Mouse (Mus musculus): Measurements from ENCODE around the gene Gpatch2. TPM values are rescaled to one million over a fixed set of nuclear protein-coding genes. Genes with fewer than 3 reads are reported as not detected.

Gene Gpatch2
- polyA plus RNA-seq, 1 experiment, result 9.9 TPM

DNA sequence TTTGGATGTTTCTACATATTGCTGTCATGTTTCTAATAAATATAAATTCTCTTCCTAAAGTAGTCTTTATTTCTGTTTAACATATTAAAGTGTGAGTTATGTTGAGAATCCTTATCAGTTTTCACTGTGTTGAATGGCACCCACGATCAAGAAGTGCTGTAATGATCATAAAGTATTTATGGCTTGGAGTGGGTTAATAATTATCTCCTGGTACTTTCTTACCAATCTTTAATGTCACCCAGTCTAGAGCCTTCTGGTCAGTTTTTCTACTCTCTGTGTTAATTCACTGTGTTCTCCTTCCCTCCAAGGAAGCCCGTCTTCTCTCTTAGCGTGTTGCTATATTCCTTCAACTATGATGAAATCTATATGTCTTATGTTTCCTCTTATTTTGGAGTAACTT lies 25.0 kb downstream of the Gpatch2 start:
- H3K4me1 ChIP-seq (ENCODE audit: control insufficient read depth, insufficient read depth, low read length), result no peaks in the 10 kb centered on the region
- DNase-seq, result no peak
- no peak overlapping the region for H3K4me3 ChIP-seq (replicated peaks; ENCODE audit: extremely low read depth, low read depth, low read length)
- TF ChIP-seq POLR2A (IDR thresholded peaks at IDR 0.05; ENCODE audit: borderline replicate concordance, extremely low read depth, low read depth, low read length) (no peak), CTCF (IDR thresholded peaks at IDR 0.05; ENCODE audit: insufficient read depth, low read length) (no peak)
- 91% methylated on average over 3 of the region's 3 CpGs for WGBS

DNA sequence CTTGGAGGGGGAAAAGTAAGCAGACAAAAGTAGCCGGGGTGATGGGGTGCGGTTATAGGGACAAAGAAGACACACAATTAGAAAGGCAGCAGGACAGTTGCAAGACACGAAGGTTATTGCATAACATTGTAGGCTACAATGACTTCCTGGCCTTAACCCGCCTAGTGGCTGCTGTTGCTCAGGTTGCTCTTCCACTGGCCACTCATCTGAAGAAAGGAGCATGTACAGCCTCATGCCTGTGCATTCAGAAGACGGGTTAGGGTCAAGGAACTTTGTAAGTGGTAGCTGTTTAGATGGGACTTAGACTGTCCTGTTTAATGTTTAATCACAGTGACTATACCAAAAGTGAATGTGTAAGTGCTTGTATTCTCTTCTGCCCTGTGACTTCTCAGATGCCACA lies 26.0 kb downstream of the Gpatch2 start:
- Histone ChIP-seq H3K4me3 (replicated peaks; ENCODE audit: extremely low read depth, low read depth, low read length) (no peak overlapping the region), H3K4me1 (ENCODE audit: control insufficient read depth, insufficient read depth, low read length) (no peaks in the 10 kb centered on the region)
- WGBS, result 90% methylated on average over 5 of the region's 5 CpGs
- no peak for DNase-seq
- TF ChIP-seq CTCF (IDR thresholded peaks at IDR 0.05; ENCODE audit: insufficient read depth, low read length), result no peak
- TF ChIP-seq POLR2A (IDR thresholded peaks at IDR 0.05; ENCODE audit: borderline replicate concordance, extremely low read depth, low read depth, low read length), result no peak

DNA sequence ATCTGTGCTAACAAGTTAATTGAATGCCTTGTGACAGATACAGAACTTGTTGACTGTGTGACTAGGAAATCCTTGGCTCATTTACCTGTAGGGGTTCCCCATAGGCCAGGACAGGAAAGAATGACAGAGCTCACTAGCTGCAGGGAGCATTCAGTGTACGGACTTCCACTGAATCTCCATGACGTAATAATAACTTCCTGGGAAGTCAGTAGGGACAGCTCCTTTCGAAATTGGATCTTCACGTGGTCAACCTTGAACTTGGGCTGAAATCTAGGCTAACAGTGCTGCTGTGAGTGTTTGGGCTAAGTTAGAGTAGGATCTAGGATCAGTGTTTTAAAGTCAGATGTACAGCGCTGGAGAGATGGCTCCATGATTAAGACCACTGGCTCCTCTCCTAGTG lies 29.4 kb downstream of the Gpatch2 start:
- DNase-seq, result no peak
- Histone ChIP-seq H3K4me1 (ENCODE audit: control insufficient read depth, insufficient read depth, low read length) (no peaks in the 10 kb centered on the region), H3K4me3 (replicated peaks; ENCODE audit: extremely low read depth, low read depth, low read length) (no peak overlapping the region)
- no peak for TF ChIP-seq POLR2A (IDR thresholded peaks at IDR 0.05; ENCODE audit: borderline replicate concordance, extremely low read depth, low read depth, low read length)
- no peak for TF ChIP-seq CTCF (IDR thresholded peaks at IDR 0.05; ENCODE audit: insufficient read depth, low read length)
- 72% methylated on average over 5 of the region's 5 CpGs for WGBS

DNA sequence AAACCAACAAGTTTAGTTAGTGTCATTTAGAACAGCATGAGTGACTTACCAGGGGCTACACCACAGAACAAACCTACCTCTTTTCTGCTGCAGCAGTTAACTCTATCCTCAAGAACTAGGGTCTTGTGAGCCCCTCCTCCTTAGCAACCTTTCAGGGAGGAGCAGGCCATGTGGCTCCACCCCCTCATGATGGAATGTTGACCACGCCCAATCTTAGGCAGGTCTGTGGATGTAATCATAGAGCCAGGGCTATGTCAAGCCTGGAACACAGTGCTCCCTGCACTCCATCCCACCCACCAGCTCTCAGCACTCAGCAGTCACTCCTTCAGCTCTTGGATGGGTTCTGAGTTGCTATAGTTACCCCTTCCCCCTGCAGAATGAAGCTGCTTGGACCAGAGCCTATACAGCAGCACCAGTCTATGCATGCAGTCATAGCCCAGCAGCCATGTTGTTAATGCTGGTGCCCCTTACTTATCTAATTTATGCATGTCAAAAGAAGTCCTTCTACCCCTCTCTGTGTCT lies 35.5 kb downstream of the Gpatch2 start:
- TF ChIP-seq POLR2A (IDR thresholded peaks at IDR 0.05; ENCODE audit: borderline replicate concordance, extremely low read depth, low read depth, low read length) (no peak), CTCF (IDR thresholded peaks at IDR 0.05; ENCODE audit: insufficient read depth, low read length) (no peak)
- no peaks in the 10 kb centered on the region for H3K4me1 ChIP-seq (ENCODE audit: control insufficient read depth, insufficient read depth, low read length)
- WGBS, result 92% methylated on average over 1 of the region's 1 CpGs
- DNase-seq, result no peak
- no peak overlapping the region for H3K4me3 ChIP-seq (replicated peaks; ENCODE audit: extremely low read depth, low read depth, low read length)

DNA sequence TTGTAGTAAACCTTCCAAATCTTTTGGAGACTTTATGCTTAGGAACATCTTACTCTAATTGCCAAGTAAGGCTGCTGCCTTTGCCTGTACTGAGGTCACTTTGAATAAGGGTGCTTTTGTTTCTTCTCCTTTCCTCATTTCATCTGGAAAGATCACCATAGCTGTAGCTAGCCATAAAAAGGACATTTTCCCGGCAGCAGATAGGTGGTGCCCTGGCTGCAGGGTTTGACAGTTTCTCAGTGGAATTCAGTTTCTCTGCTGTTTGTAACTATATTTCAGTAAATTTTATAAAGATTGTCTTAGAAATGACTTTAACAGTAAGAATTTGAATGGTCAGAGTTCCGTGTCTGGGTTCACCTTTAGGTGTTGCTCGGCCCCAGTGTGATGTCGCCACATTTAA lies 43.4 kb downstream of the Gpatch2 start:
- no peak for DNase-seq
- Histone ChIP-seq H3K4me1 (ENCODE audit: control insufficient read depth, insufficient read depth, low read length) (no peaks in the 10 kb centered on the region), H3K4me3 (replicated peaks; ENCODE audit: extremely low read depth, low read depth, low read length) (no peak overlapping the region)
- 89% methylated on average over 4 of the region's 4 CpGs for WGBS
- TF ChIP-seq POLR2A (IDR thresholded peaks at IDR 0.05; ENCODE audit: borderline replicate concordance, extremely low read depth, low read depth, low read length), result no peak
- no peak for TF ChIP-seq CTCF (IDR thresholded peaks at IDR 0.05; ENCODE audit: insufficient read depth, low read length)

DNA sequence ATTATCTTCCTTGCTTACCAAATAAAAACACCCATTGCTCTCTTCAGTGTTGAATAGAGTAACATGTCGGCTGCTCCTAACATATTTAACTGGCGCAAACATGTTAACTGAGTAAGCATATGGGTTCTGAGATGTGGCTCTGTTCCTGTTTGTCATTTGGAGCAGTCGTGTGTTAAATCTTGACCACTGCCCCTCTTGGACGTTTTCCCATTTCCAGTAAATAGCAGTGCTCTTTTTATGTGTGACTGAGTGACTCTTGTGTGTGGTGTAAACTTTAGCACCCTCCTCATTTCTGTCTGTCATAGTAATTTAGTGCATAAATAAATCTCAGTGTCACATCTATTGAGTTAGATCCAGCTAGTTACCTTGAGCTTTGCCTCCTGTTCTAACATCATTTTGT lies 52.3 kb downstream of the Gpatch2 start:
- DNase-seq, result no peak
- 59% methylated on average over 4 of the region's 4 CpGs for WGBS
- no peak overlapping the region for H3K4me3 ChIP-seq (replicated peaks; ENCODE audit: extremely low read depth, low read depth, low read length)
- no peaks in the 10 kb centered on the region for H3K4me1 ChIP-seq (ENCODE audit: control insufficient read depth, insufficient read depth, low read length)
- no peak for TF ChIP-seq CTCF (IDR thresholded peaks at IDR 0.05; ENCODE audit: insufficient read depth, low read length)

DNA sequence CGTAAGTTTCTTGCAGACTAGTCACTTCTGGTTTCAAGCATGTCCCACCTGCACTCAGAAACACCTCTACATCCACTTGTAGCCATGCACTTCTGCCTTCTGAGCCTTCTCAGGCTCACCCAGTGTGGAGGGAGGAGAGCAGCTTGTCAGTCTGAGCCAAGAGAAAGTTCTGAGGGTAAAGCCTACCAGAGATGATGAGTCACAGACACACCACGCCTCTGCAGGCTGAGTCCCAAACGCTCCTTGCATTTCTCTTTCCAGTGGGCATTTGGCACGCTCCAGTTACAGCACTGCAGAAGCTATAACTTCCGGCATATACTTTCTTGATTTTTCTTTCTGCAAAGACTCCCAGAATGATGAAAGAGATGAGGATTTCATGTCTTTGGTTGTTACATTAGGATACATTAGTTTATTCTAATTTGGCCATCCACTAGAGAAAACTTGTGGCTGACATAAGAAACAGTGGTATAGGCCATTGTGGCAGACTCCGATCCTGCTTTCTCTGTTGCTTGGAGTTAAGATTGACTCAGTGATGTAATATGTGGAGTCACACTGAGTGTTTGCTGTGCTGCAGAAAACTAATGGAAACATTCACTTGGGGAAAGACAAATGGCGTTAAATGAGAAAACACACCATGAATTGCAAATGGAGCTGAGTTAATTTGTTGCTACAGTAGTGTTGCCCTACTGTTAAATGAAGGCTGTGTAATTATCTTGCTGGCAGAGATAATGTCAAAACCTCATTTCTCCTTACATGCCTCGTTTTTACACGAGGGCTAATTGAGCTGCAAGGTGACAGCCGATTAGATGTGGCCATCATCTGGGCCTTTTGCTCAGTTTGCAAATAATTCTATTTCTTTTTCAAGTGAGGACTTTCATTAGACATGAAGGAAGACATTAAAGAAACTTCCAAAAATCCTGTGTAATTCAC lies 55.3 kb downstream of the Gpatch2 start:
- WGBS, result 66% methylated on average over 10 of the region's 10 CpGs
- Histone ChIP-seq H3K4me1 (ENCODE audit: control insufficient read depth, insufficient read depth, low read length) (no peaks in the 10 kb centered on the region), H3K4me3 (replicated peaks; ENCODE audit: extremely low read depth, low read depth, low read length) (no peak overlapping the region)
- TF ChIP-seq POLR2A (IDR thresholded peaks at IDR 0.05; ENCODE audit: borderline replicate concordance, extremely low read depth, low read depth, low read length), result no peak
- TF ChIP-seq CTCF (IDR thresholded peaks at IDR 0.05; ENCODE audit: insufficient read depth, low read length), result no peak
- no peak for DNase-seq

DNA sequence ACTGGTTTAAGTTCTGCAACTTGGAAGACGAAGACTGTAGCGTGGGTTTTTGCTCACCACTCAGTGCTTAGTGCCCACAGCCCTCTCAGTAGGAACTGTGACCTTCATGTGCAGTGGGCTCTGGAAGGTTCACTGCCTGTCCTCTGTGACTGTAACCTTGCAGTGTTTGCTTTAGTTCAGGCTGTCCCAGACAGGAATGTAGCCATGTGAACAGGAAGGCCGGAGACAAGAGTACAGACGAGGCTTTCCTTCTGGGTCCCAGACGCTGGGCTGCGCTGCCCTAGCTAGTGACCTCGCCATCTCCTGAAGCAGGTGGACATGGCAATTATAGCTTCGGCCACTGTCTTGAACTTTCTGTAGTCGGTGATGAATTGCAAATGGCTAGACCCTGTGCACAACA lies 62.0 kb downstream of the Gpatch2 start:
- no peak for DNase-seq
- Histone ChIP-seq H3K4me3 (replicated peaks; ENCODE audit: extremely low read depth, low read depth, low read length) (no peak overlapping the region), H3K4me1 (ENCODE audit: control insufficient read depth, insufficient read depth, low read length) (no peaks in the 10 kb centered on the region)
- TF ChIP-seq CTCF (IDR thresholded peaks at IDR 0.05; ENCODE audit: insufficient read depth, low read length) (no peak), POLR2A (IDR thresholded peaks at IDR 0.05; ENCODE audit: borderline replicate concordance, extremely low read depth, low read depth, low read length) (no peak)
- 73% methylated on average over 9 of the region's 9 CpGs for WGBS

DNA sequence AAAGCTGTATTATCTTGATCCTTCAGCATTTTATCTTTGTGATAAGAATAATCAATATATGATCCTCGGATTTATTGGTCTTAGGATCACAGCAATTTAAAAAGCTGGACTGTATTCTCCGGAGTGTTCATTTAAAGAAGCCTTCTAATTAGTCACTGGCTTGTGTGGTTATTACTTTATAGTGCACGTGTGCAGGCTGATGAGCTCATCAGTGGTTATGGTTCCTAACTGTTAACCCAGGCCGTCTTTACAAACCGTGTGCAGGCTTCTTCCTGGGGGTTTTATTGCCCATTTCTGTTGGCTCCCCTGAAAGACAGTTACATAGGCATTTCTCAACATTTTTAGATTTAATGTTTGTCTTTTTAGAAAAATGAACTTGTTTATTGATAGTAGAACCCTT lies 63.2 kb downstream of the Gpatch2 start:
- TF ChIP-seq CTCF (IDR thresholded peaks at IDR 0.05; ENCODE audit: insufficient read depth, low read length) (no peak), POLR2A (IDR thresholded peaks at IDR 0.05; ENCODE audit: borderline replicate concordance, extremely low read depth, low read depth, low read length) (no peak)

DNA sequence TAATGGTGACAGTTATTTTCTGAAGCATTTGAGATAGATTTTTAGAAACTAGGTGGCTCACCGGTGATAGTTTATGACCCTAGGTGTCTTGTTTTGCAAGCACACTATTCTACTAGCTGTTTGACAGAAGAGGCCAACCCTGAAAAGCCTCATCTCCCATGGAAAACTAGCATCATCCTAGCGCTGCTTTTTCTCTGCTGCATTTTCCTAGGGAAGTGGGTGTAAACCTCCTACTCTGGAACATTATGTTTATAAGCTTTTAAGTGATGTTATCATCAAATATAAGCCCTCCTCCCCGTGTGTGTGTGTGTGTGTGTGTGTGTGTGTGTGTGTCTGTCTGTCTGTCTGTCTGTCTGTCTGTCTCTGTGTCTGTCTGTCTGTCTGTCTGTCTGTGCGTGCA lies 64.5 kb downstream of the Gpatch2 start:
- no peaks in the 10 kb centered on the region for H3K4me1 ChIP-seq (ENCODE audit: control insufficient read depth, insufficient read depth, low read length)
- TF ChIP-seq CTCF (IDR thresholded peaks at IDR 0.05; ENCODE audit: insufficient read depth, low read length) (no peak), POLR2A (IDR thresholded peaks at IDR 0.05; ENCODE audit: borderline replicate concordance, extremely low read depth, low read depth, low read length) (no peak)
- DNase-seq, result no peak
- 72% methylated on average over 4 of the region's 4 CpGs for WGBS
- H3K4me3 ChIP-seq (replicated peaks; ENCODE audit: extremely low read depth, low read depth, low read length), result no peak overlapping the region

More for the DNA sequence above, 63.2 kb downstream of the Gpatch2 start:
- Histone ChIP-seq H3K4me1 (ENCODE audit: control insufficient read depth, insufficient read depth, low read length) (no peaks in the 10 kb centered on the region), H3K4me3 (replicated peaks; ENCODE audit: extremely low read depth, low read depth, low read length) (no peak overlapping the region)
- no peak for DNase-seq
- 87% methylated on average over 5 of the region's 5 CpGs for WGBS

Measured in lung, adult 2 months (tissue).